Mouse (Mus musculus): ENCODE measurements around the gene Iqcf6. TPM values are rescaled to one million over a fixed set of nuclear protein-coding genes. Genes with fewer than 3 reads are reported as not detected.
A peak's percentile ranks its signal among the peaks of the same experiment; 100 is the strongest.

The Iqcf6 gene
- total and polyA plus RNA-seq, 2 experiments from 2014 or later = not detected

GRCm38 (mm10) chr9:106673860-106674259, 47.5 kb downstream of the Iqcf6 start:
- Histone ChIP-seq H3K4me2 (ENCODE audit: low read depth, low read length, poor library complexity, severe bottlenecking) (no peak overlapping the region), H3K27me3 (ENCODE audit: insufficient read depth, low read length) (no peaks in the 10 kb centered on the region), H3K9ac (replicated peaks; ENCODE audit: low read length, poor library complexity, severe bottlenecking) (no peak overlapping the region), H3K9me3 (ENCODE audit: low read length) (no peaks in the 10 kb centered on the region), H3K4me1 (ENCODE audit: insufficient read depth, low read length) (no peaks in the 10 kb centered on the region), H3K27ac (ENCODE audit: low read depth, low read length) (no peak overlapping the region), H3K4me3 (ENCODE audit: low read depth, low read length) (no peak overlapping the region), H3K36me3 (ENCODE audit: insufficient read depth, low read length) (peaks cover 44% of the 10 kb centered on the region)
- ATAC-seq (ENCODE audit: low FRiP score) = no peak
- no peak for TF ChIP-seq CTCF (IDR thresholded peaks at IDR 0.05)
- WGBS = 83% methylated on average over 2 of the region's 2 CpGs
- DNase-seq (ENCODE audit: low spot score) = no peak

DNA sequence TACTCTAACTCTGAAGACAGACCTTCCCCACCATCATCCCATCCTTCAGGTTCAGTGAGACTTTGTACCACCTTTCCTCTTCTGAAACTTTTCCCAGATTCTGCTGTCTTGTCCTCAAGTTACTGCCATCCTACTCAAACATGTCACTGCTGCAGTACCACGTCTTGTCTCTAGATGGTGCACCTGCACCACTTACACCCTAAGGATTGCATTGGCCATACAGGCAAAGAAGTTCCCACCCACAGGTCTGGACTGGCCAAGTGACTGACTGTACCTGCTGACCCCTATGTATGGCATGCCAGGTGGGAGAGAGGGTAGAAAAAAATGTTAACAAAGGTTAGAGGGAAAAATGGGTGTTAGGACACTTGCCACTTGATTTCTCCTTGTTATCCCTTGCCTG, 49.1 kb downstream of the Iqcf6 start:
- no peak overlapping the region for H3K27ac ChIP-seq (ENCODE audit: low read depth, low read length)
- H3K27me3 ChIP-seq (ENCODE audit: insufficient read depth, low read length) = no peaks in the 10 kb centered on the region
- peaks cover 51% of the 10 kb centered on the region for H3K36me3 ChIP-seq (ENCODE audit: insufficient read depth, low read length)
- H3K4me3 ChIP-seq (ENCODE audit: low read depth, low read length) = no peak overlapping the region
- ATAC-seq (ENCODE audit: low FRiP score) (peak; percentile 68; the same call in 1 of the 2 replicates), DNase-seq (ENCODE audit: low spot score) (peak; percentile 83)
- peak; percentile 97 for TF ChIP-seq CTCF (IDR thresholded peaks at IDR 0.05)
- H3K4me1 ChIP-seq (ENCODE audit: insufficient read depth, low read length) = no peaks in the 10 kb centered on the region
- no peak overlapping the region for H3K4me2 ChIP-seq (ENCODE audit: low read depth, low read length, poor library complexity, severe bottlenecking)
- no peak overlapping the region for H3K9ac ChIP-seq (replicated peaks; ENCODE audit: low read length, poor library complexity, severe bottlenecking)
- 3% methylated on average over 1 of the region's 1 CpGs for WGBS
- no peaks in the 10 kb centered on the region for H3K9me3 ChIP-seq (ENCODE audit: low read length)

- ATAC-seq (ENCODE audit: low FRiP score) (no peak), DNase-seq (ENCODE audit: low spot score) (no peak)
- Histone ChIP-seq H3K9me3 (ENCODE audit: low read length) (no peaks in the 10 kb centered on the region), H3K4me1 (ENCODE audit: insufficient read depth, low read length) (no peaks in the 10 kb centered on the region), H3K4me3 (ENCODE audit: low read depth, low read length) (no peak overlapping the region), H3K9ac (replicated peaks; ENCODE audit: low read length, poor library complexity, severe bottlenecking) (no peak overlapping the region), H3K4me2 (ENCODE audit: low read depth, low read length, poor library complexity, severe bottlenecking) (no peak overlapping the region), H3K27me3 (ENCODE audit: insufficient read depth, low read length) (no peaks in the 10 kb centered on the region), H3K27ac (ENCODE audit: low read depth, low read length) (no peak overlapping the region), H3K36me3 (ENCODE audit: insufficient read depth, low read length) (peaks cover 50% of the 10 kb centered on the region)
- 77% methylated on average over 9 of the region's 9 CpGs for WGBS
- no peak for TF ChIP-seq CTCF (IDR thresholded peaks at IDR 0.05)
Observed at GRCm38 (mm10) chr9:106675965-106676364, 49.6 kb downstream of the Iqcf6 start.

DNA sequence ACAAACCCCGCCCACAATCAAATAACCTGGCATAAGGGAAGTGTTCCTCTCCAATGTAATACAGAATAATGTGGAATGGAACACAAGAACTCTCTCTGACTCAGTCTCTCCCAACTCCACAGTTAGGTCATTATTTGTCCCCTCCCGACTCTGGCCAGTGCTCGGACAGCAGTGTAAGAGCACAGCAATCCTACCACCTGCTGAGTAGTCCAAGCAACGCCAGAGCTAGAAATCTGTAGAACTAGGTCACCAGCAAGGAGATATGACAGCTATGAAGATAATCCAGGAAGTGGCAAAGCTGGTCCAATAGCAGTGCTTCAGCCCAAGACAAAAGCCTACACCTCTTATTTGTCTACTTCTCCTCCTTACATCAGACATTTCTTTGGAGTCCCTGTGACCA, 50.2 kb downstream of the Iqcf6 start:
- Histone ChIP-seq H3K4me2 (ENCODE audit: low read depth, low read length, poor library complexity, severe bottlenecking) (no peak overlapping the region), H3K4me1 (ENCODE audit: insufficient read depth, low read length) (no peaks in the 10 kb centered on the region), H3K27ac (ENCODE audit: low read depth, low read length) (no peak overlapping the region), H3K9ac (replicated peaks; ENCODE audit: low read length, poor library complexity, severe bottlenecking) (no peak overlapping the region), H3K27me3 (ENCODE audit: insufficient read depth, low read length) (no peaks in the 10 kb centered on the region), H3K36me3 (ENCODE audit: insufficient read depth, low read length) (peaks cover 50% of the 10 kb centered on the region), H3K9me3 (ENCODE audit: low read length) (no peaks in the 10 kb centered on the region), H3K4me3 (ENCODE audit: low read depth, low read length) (no peak overlapping the region)
- 58% methylated on average over 4 of the region's 4 CpGs for WGBS
- no peak for ATAC-seq (ENCODE audit: low FRiP score)
- TF ChIP-seq CTCF (IDR thresholded peaks at IDR 0.05) = no peak
- no peak for DNase-seq (ENCODE audit: low spot score)

Other genes starting within 250 kb of the Iqcf6 start
- 795 and 936 TPM in 2 replicates for gene Rpl29, start 197.1 kb upstream of the Iqcf6 start, total RNA-seq (2014; rRNA removed)
- 645 TPM in 2 replicates for gene Rpl29, start 197.1 kb upstream of the Iqcf6 start, polyA plus RNA-seq (2015; fragmentation: Nextera tagmentation; extraction: Ambion mirVana)
- 11.4 and 22.6 TPM in 2 replicates for gene Acy1, start 188.3 kb upstream of the Iqcf6 start, total RNA-seq (2014; rRNA removed)
- gene Acy1, start 188.3 kb upstream of the Iqcf6 start, polyA plus RNA-seq (2015; fragmentation: Nextera tagmentation; extraction: Ambion mirVana) = 13.3 and 17.0 TPM in 2 replicates
- 16.2 and 18.4 TPM in 2 replicates for gene Abhd14b, start 179.1 kb upstream of the Iqcf6 start, total RNA-seq (2014; rRNA removed)
- 12.6 and 13.8 TPM in 2 replicates for gene Abhd14b, start 179.1 kb upstream of the Iqcf6 start, polyA plus RNA-seq (2015; fragmentation: Nextera tagmentation; extraction: Ambion mirVana)
- 69.8 and 73.8 TPM in 2 replicates for gene Abhd14a, start 178.9 kb upstream of the Iqcf6 start, total RNA-seq (2014; rRNA removed)
- 72.3 and 74.5 TPM in 2 replicates for gene Abhd14a, start 178.9 kb upstream of the Iqcf6 start, polyA plus RNA-seq (2015; fragmentation: Nextera tagmentation; extraction: Ambion mirVana)
- gene Pcbp4, start 173.3 kb upstream of the Iqcf6 start, total RNA-seq (2014; rRNA removed) = 543 and 647 TPM in 2 replicates
- gene Pcbp4, start 173.3 kb upstream of the Iqcf6 start, polyA plus RNA-seq (2015; fragmentation: Nextera tagmentation; extraction: Ambion mirVana) = 242 and 248 TPM in 2 replicates
- 1.8 and 2.2 TPM in 2 replicates for gene Gpr62, start 160.6 kb upstream of the Iqcf6 start, total RNA-seq (2014; rRNA removed)
- gene Gpr62, start 160.6 kb upstream of the Iqcf6 start, polyA plus RNA-seq (2015; fragmentation: Nextera tagmentation; extraction: Ambion mirVana) = 2.9 and 3.1 TPM in 2 replicates
- 32.9 and 34.1 TPM in 2 replicates for gene Rrp9, start 150.6 kb upstream of the Iqcf6 start, total RNA-seq (2014; rRNA removed)
- gene Rrp9, start 150.6 kb upstream of the Iqcf6 start, polyA plus RNA-seq (2015; fragmentation: Nextera tagmentation; extraction: Ambion mirVana) = 33.7 and 38.3 TPM in 2 replicates
- 2.3 and 3.4 TPM in 2 replicates for gene Parp3, start 149.6 kb upstream of the Iqcf6 start, total RNA-seq (2014; rRNA removed)
- 2.4 and 2.5 TPM in 2 replicates for gene Parp3, start 149.6 kb upstream of the Iqcf6 start, polyA plus RNA-seq (2015; fragmentation: Nextera tagmentation; extraction: Ambion mirVana)
- gene Iqcf1, start 126.6 kb upstream of the Iqcf6 start, total RNA-seq (2014; rRNA removed) = not detected in 2 replicates
- gene Iqcf1, start 126.6 kb upstream of the Iqcf6 start, polyA plus RNA-seq (2015; fragmentation: Nextera tagmentation; extraction: Ambion mirVana) = not detected in 2 replicates
- not detected in 2 replicates for gene Iqcf5, start 112.0 kb upstream of the Iqcf6 start, total RNA-seq (2014; rRNA removed)
- not detected in 2 replicates for gene Iqcf5, start 112.0 kb upstream of the Iqcf6 start, polyA plus RNA-seq (2015; fragmentation: Nextera tagmentation; extraction: Ambion mirVana)
- gene Iqcf3, start 65.0 kb upstream of the Iqcf6 start, total RNA-seq (2014; rRNA removed) = not detected in 2 replicates
- gene Iqcf3, start 65.0 kb upstream of the Iqcf6 start, polyA plus RNA-seq (2015; fragmentation: Nextera tagmentation; extraction: Ambion mirVana) = not detected in 2 replicates
- gene Iqcf4, start 55.6 kb upstream of the Iqcf6 start, total RNA-seq (2014; rRNA removed) = not detected in 2 replicates
- not detected in 2 replicates for gene Iqcf4, start 55.6 kb upstream of the Iqcf6 start, polyA plus RNA-seq (2015; fragmentation: Nextera tagmentation; extraction: Ambion mirVana)
- 22.1 and 23.0 TPM in 2 replicates for gene Grm2, start 29.5 kb downstream of the Iqcf6 start, total RNA-seq (2014; rRNA removed)
- gene Grm2, start 29.5 kb downstream of the Iqcf6 start, polyA plus RNA-seq (2015; fragmentation: Nextera tagmentation; extraction: Ambion mirVana) = 24.2 and 24.7 TPM in 2 replicates
- gene Tex264, start 59.3 kb downstream of the Iqcf6 start, total RNA-seq (2014; rRNA removed) = 74.9 and 82.7 TPM in 2 replicates
- 87.4 and 101 TPM in 2 replicates for gene Tex264, start 59.3 kb downstream of the Iqcf6 start, polyA plus RNA-seq (2015; fragmentation: Nextera tagmentation; extraction: Ambion mirVana)
- gene Rad54l2, start 162.6 kb downstream of the Iqcf6 start, total RNA-seq (2014; rRNA removed) = 24.9 and 25.5 TPM in 2 replicates
- gene Rad54l2, start 162.6 kb downstream of the Iqcf6 start, polyA plus RNA-seq (2015; fragmentation: Nextera tagmentation; extraction: Ambion mirVana) = 3.0 and 4.6 TPM in 2 replicates
- 23.4 and 27.2 TPM in 2 replicates for gene Dcaf1, start 195.3 kb downstream of the Iqcf6 start, total RNA-seq (2014; rRNA removed)
- 7.4 and 7.6 TPM in 2 replicates for gene Dcaf1, start 195.3 kb downstream of the Iqcf6 start, polyA plus RNA-seq (2015; fragmentation: Nextera tagmentation; extraction: Ambion mirVana)

Measured in midbrain, postnatal 0 days (tissue).